Mouse (Mus musculus): Measurements from ENCODE around the gene Glycam1. TPM values are rescaled to one million over a fixed set of nuclear protein-coding genes. Genes with fewer than 3 reads are reported as not detected.

The Glycam1 gene
- polyA plus RNA-seq, 1 experiment, result not detected

DNA sequence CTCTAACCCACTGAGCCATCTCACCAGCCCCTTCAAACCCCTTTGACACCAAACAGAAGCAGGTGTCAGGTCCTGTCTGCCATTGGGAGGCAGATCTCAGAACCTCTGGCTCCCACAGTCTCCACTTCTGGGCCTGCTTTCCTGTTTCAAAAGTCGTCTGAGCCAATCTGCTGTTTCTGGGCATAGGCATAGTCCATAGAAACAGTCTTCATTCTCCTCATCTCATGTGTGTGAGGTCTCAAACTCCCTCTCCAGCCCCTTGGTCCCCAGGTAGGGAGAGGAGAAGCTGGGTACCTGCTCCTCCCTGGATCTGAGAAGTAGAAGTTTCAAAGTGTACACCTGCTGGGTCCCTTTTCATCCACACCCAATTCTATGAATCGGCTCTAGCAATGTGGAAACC lies 28.4 kb downstream of the Glycam1 start:
- Histone ChIP-seq H3K4me2 (ENCODE audit: low read depth) (no peak overlapping the region), H3ac (ENCODE audit: control insufficient read depth, insufficient read length) (no peak overlapping the region), H3K4me3 (no peak overlapping the region), H3K79me2 (ENCODE audit: control insufficient read depth, insufficient read depth) (no peaks in the 10 kb centered on the region), H3K36me3 (ENCODE audit: control insufficient read depth, insufficient read depth) (no peaks in the 10 kb centered on the region), H3K27me3 (ENCODE audit: control insufficient read depth, insufficient read depth, insufficient read length) (peaks cover 79% of the 10 kb centered on the region)
- TF ChIP-seq SRF (IDR thresholded peaks at IDR 0.05; ENCODE audit: control insufficient read depth, insufficient read length, low read depth), result no peak
- no peak for TF ChIP-seq MAX (IDR thresholded peaks at IDR 0.05; ENCODE audit: low read depth)
- no peak for TF ChIP-seq USF1 (IDR thresholded peaks at IDR 0.05; ENCODE audit: low read depth)
- no peak for TF ChIP-seq POLR2AphosphoS2 (IDR thresholded peaks at IDR 0.05; ENCODE audit: insufficient read length, low read depth)

DNA sequence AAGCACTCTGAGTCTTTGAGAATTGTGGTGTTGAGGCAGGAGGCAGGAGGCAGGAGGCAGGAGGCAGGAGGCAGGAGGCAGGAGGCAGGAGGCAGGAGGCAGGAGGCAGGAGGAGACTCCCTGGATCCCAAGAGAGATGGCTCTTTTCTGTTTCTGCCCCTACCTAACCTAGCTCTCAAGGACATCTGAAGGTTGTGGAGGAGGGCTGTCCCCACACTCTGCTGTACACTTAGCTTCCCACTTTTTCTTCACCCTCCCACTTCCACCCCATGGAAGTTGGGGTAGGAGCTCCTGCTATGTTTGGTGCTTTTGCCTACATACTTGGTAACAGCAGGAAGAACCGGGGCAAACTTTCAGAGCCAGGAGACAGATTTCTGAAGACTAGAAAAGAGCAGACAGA lies 29.1 kb downstream of the Glycam1 start:
- Histone ChIP-seq H3K36me3 (ENCODE audit: control insufficient read depth, insufficient read depth) (no peaks in the 10 kb centered on the region), H3ac (ENCODE audit: control insufficient read depth, insufficient read length) (no peak overlapping the region), H3K27me3 (ENCODE audit: control insufficient read depth, insufficient read depth, insufficient read length) (peaks cover 77% of the 10 kb centered on the region), H3K79me2 (ENCODE audit: control insufficient read depth, insufficient read depth) (no peaks in the 10 kb centered on the region), H3K4me3 (no peak overlapping the region), H3K4me2 (ENCODE audit: low read depth) (no peak overlapping the region)
- TF ChIP-seq E2F4 (IDR thresholded peaks at IDR 0.05; ENCODE audit: insufficient read depth), result no peak
- TF ChIP-seq TCF12 (IDR thresholded peaks at IDR 0.05; ENCODE audit: insufficient read depth, poor library complexity, severe bottlenecking), result no peak
- TF ChIP-seq MYOG (IDR thresholded peaks at IDR 0.05; ENCODE audit: control insufficient read depth in 1 of 3, insufficient read depth in 1 of 3, insufficient read length in 2 of 3, low read depth in 2 of 3), result no peak
- no peak for TF ChIP-seq REST (IDR thresholded peaks at IDR 0.05; ENCODE audit: insufficient read depth, insufficient read length)
- no peak for TF ChIP-seq TCF3 (IDR thresholded peaks at IDR 0.05; ENCODE audit: insufficient read length, low read depth)
- no peak for TF ChIP-seq CEBPB (IDR thresholded peaks at IDR 0.05; ENCODE audit: insufficient read depth, poor library complexity, severe bottlenecking)
- TF ChIP-seq USF1 (IDR thresholded peaks at IDR 0.05; ENCODE audit: low read depth), result no peak

DNA sequence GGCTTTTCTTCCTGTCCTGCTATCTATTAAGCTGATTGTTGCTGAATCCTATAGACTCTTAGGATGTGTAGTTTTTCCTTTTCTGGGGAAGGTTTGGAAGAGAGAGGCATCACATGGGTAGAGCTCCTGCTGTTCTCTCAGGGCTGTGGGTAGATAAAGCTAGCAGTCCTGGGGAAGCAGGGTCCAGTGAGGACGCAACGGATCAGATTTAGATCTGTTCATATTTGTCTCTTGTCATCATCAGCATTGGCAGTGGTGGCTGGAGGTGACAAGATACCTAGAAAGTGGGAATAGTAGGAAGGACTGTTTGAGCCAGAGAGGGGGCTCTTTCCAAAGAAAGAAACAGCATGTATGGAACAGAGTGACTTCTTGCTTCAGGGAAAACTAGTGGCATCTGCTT lies 29.9 kb downstream of the Glycam1 start:
- no peaks in the 10 kb centered on the region for H3K36me3 ChIP-seq (ENCODE audit: control insufficient read depth, insufficient read depth)
- H3K27me3 ChIP-seq (ENCODE audit: control insufficient read depth, insufficient read depth, insufficient read length), result peaks cover 70% of the 10 kb centered on the region
- H3ac ChIP-seq (ENCODE audit: control insufficient read depth, insufficient read length), result no peak overlapping the region
- no peak overlapping the region for H3K4me3 ChIP-seq
- H3K4me2 ChIP-seq (ENCODE audit: low read depth), result no peak overlapping the region
- no peak for TF ChIP-seq MYOD1 (IDR thresholded peaks at IDR 0.05; ENCODE audit: control insufficient read depth in 1 of 3, insufficient read length in 2 of 3, low read depth in 2 of 3)
- TF ChIP-seq TCF3 (IDR thresholded peaks at IDR 0.05; ENCODE audit: insufficient read length, low read depth), result no peak
- no peak for TF ChIP-seq POLR2AphosphoS2 (IDR thresholded peaks at IDR 0.05; ENCODE audit: insufficient read length, low read depth)
- no peak for TF ChIP-seq USF1 (IDR thresholded peaks at IDR 0.05; ENCODE audit: low read depth)
- TF ChIP-seq SRF (IDR thresholded peaks at IDR 0.05; ENCODE audit: control insufficient read depth, insufficient read length, low read depth), result no peak
- TF ChIP-seq MYOG (IDR thresholded peaks at IDR 0.05; ENCODE audit: control insufficient read depth in 1 of 3, insufficient read depth in 1 of 3, insufficient read length in 2 of 3, low read depth in 2 of 3), result no peak
- TF ChIP-seq MAX (IDR thresholded peaks at IDR 0.05; ENCODE audit: low read depth), result no peak
- TF ChIP-seq REST (IDR thresholded peaks at IDR 0.05; ENCODE audit: insufficient read depth, insufficient read length), result no peak
- TF ChIP-seq POLR2A (IDR thresholded peaks at IDR 0.05; ENCODE audit: insufficient read length, low read depth), result no peak
- TF ChIP-seq E2F4 (IDR thresholded peaks at IDR 0.05; ENCODE audit: insufficient read depth), result no peak
- TF ChIP-seq TCF12 (IDR thresholded peaks at IDR 0.05; ENCODE audit: insufficient read depth, poor library complexity, severe bottlenecking), result no peak
- TF ChIP-seq CEBPB (IDR thresholded peaks at IDR 0.05; ENCODE audit: insufficient read depth, poor library complexity, severe bottlenecking), result no peak
- H3K79me2 ChIP-seq (ENCODE audit: control insufficient read depth, insufficient read depth), result no peaks in the 10 kb centered on the region

DNA sequence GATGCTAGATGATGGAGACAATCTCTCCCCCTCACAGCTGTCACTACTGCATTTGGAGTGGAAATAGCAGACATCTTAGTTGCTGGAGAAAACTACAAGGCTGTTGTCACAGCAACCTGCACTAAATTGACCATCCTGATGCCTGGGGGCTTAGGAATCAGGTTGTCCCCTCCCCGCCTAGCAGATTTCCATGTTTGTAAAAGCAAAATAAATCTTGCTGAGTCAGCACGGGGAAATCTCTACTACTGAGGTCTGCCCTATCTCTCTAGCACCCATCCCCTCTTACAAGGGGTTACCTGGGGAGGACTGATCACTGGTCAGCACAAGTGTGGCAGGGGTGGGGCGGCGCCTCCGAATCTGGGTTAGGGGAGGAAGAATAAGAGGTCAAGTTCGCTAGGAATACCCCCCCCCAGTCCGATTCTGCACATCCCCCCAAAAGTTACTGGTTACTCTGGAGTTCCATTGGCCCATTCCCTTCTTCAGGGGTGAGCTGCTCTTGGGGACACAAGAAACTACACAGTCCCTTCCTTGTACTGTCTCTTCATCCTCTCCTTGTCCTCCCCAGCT lies 30.7 kb downstream of the Glycam1 start:
- H3K36me3 ChIP-seq (ENCODE audit: control insufficient read depth, insufficient read depth), result no peaks in the 10 kb centered on the region
- H3ac ChIP-seq (ENCODE audit: control insufficient read depth, insufficient read length), result no peak overlapping the region
- H3K4me3 ChIP-seq, result no peak overlapping the region
- H3K4me2 ChIP-seq (ENCODE audit: low read depth), result no peak overlapping the region
- H3K27me3 ChIP-seq (ENCODE audit: control insufficient read depth, insufficient read depth, insufficient read length), result peaks cover 66% of the 10 kb centered on the region
- no peak for TF ChIP-seq MAX (IDR thresholded peaks at IDR 0.05; ENCODE audit: low read depth)
- no peak for TF ChIP-seq E2F4 (IDR thresholded peaks at IDR 0.05; ENCODE audit: insufficient read depth)
- no peak for TF ChIP-seq MYOD1 (IDR thresholded peaks at IDR 0.05; ENCODE audit: control insufficient read depth in 1 of 3, insufficient read length in 2 of 3, low read depth in 2 of 3)
- TF ChIP-seq POLR2AphosphoS2 (IDR thresholded peaks at IDR 0.05; ENCODE audit: insufficient read length, low read depth), result no peak
- TF ChIP-seq SRF (IDR thresholded peaks at IDR 0.05; ENCODE audit: control insufficient read depth, insufficient read length, low read depth), result no peak
- TF ChIP-seq TCF3 (IDR thresholded peaks at IDR 0.05; ENCODE audit: insufficient read length, low read depth), result no peak
- TF ChIP-seq REST (IDR thresholded peaks at IDR 0.05; ENCODE audit: insufficient read depth, insufficient read length), result no peak
- no peak for TF ChIP-seq MYOG (IDR thresholded peaks at IDR 0.05; ENCODE audit: control insufficient read depth in 1 of 3, insufficient read depth in 1 of 3, insufficient read length in 2 of 3, low read depth in 2 of 3)
- TF ChIP-seq USF1 (IDR thresholded peaks at IDR 0.05; ENCODE audit: low read depth), result no peak
- TF ChIP-seq CEBPB (IDR thresholded peaks at IDR 0.05; ENCODE audit: insufficient read depth, poor library complexity, severe bottlenecking), result no peak
- TF ChIP-seq POLR2A (IDR thresholded peaks at IDR 0.05; ENCODE audit: insufficient read length, low read depth), result no peak
- no peak for TF ChIP-seq TCF12 (IDR thresholded peaks at IDR 0.05; ENCODE audit: insufficient read depth, poor library complexity, severe bottlenecking)
- no peaks in the 10 kb centered on the region for H3K79me2 ChIP-seq (ENCODE audit: control insufficient read depth, insufficient read depth)

DNA sequence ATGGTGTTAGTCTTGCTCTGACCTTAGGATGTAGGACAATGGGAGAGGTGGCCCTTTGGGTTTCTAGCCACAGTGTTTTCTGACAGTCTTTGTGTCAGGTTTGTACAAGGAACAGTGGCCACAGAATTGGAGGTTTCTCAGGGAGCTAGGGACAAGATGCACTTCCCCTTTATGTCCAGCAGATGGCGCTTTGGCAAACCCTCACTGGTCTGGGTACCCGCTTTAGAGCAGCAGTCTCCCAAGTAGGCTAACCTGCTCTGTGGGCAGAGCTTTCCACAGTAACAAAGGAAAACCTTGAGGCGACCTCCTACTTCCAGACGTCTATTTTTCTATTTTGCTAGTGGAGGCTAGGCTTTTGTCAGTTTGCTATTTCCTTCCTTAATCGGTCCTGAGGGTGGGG lies 34.5 kb downstream of the Glycam1 start:
- Histone ChIP-seq H3ac (ENCODE audit: control insufficient read depth, insufficient read length) (no peak overlapping the region), H3K36me3 (ENCODE audit: control insufficient read depth, insufficient read depth) (no peaks in the 10 kb centered on the region), H3K79me2 (ENCODE audit: control insufficient read depth, insufficient read depth) (no peaks in the 10 kb centered on the region), H3K27me3 (ENCODE audit: control insufficient read depth, insufficient read depth, insufficient read length) (peaks cover 48% of the 10 kb centered on the region), H3K4me3 (no peak overlapping the region), H3K4me2 (ENCODE audit: low read depth) (no peak overlapping the region)
- no peak for TF ChIP-seq CEBPB (IDR thresholded peaks at IDR 0.05; ENCODE audit: insufficient read depth, poor library complexity, severe bottlenecking)
- no peak for TF ChIP-seq MYOD1 (IDR thresholded peaks at IDR 0.05; ENCODE audit: control insufficient read depth in 1 of 3, insufficient read length in 2 of 3, low read depth in 2 of 3)
- TF ChIP-seq TCF12 (IDR thresholded peaks at IDR 0.05; ENCODE audit: insufficient read depth, poor library complexity, severe bottlenecking), result no peak
- no peak for TF ChIP-seq SRF (IDR thresholded peaks at IDR 0.05; ENCODE audit: control insufficient read depth, insufficient read length, low read depth)
- TF ChIP-seq POLR2A (IDR thresholded peaks at IDR 0.05; ENCODE audit: insufficient read length, low read depth), result no peak
- no peak for TF ChIP-seq E2F4 (IDR thresholded peaks at IDR 0.05; ENCODE audit: insufficient read depth)
- no peak for TF ChIP-seq TCF3 (IDR thresholded peaks at IDR 0.05; ENCODE audit: insufficient read length, low read depth)
- TF ChIP-seq POLR2AphosphoS2 (IDR thresholded peaks at IDR 0.05; ENCODE audit: insufficient read length, low read depth), result no peak
- no peak for TF ChIP-seq MAX (IDR thresholded peaks at IDR 0.05; ENCODE audit: low read depth)
- no peak for TF ChIP-seq REST (IDR thresholded peaks at IDR 0.05; ENCODE audit: insufficient read depth, insufficient read length)
- TF ChIP-seq MYOG (IDR thresholded peaks at IDR 0.05; ENCODE audit: control insufficient read depth in 1 of 3, insufficient read depth in 1 of 3, insufficient read length in 2 of 3, low read depth in 2 of 3), result no peak
- TF ChIP-seq USF1 (IDR thresholded peaks at IDR 0.05; ENCODE audit: low read depth), result no peak
